Mouse (Mus musculus): ENCODE results near the gene Pitpnm2. TPM values are rescaled to one million over a fixed set of nuclear protein-coding genes. Genes with fewer than 3 reads are reported as not detected.

The Pitpnm2 gene
- 47.0 and 62.8 TPM in 2 replicates for polyA plus RNA-seq (2012; ENCODE audit: low replicate concordance)

DNA sequence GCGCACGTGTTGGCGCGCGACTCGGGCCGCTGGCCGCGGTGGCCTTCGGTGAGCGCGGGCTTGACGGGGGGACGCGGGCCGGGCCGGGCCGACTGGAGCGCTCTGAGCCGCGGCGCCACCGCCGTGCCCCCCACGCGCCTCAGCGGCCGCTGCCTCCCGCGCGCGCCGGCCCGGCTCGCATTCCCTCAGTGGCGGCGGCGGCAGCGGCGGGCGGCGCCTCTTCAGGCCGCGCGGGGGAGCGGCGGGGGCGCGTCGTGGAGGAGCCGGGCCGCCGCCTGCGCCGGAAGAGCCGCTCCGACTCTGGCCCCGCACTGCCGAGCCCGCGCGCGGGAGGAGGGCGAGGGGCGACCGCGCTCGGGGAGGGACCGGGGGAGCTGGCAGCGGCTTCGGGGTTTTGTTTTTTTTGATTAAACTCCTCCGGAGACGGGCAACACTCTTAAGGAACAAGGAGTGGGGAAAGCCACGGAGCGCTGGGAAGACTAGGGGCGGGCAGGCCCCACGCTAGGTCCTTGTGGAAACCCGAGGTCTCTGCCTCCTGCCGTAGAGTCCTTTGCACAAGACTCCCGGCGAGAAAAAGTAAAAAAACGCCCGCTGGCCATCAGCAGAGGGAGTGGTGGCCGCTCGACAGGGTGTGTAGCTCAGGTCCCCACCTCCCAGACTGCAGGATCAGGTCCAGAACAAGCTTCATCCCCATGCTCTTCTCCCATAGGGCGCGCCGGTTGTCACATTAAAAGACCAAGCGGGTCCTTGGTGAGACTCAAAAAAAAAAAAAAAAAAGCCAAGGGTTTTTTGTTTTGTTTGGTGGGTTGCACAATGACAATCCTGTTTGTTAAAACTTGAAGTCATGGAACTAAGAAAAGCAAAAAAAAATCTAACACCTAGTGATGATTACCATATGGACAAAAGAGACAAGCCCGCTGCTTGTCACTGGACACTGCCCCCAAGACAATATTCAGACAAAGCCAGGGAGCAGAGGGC, at the start of gene Pitpnm2:
TSS of gene Pitpnm2 (minus strand) at position 147 of the 978 bp plus-strand sequence.

DNA sequence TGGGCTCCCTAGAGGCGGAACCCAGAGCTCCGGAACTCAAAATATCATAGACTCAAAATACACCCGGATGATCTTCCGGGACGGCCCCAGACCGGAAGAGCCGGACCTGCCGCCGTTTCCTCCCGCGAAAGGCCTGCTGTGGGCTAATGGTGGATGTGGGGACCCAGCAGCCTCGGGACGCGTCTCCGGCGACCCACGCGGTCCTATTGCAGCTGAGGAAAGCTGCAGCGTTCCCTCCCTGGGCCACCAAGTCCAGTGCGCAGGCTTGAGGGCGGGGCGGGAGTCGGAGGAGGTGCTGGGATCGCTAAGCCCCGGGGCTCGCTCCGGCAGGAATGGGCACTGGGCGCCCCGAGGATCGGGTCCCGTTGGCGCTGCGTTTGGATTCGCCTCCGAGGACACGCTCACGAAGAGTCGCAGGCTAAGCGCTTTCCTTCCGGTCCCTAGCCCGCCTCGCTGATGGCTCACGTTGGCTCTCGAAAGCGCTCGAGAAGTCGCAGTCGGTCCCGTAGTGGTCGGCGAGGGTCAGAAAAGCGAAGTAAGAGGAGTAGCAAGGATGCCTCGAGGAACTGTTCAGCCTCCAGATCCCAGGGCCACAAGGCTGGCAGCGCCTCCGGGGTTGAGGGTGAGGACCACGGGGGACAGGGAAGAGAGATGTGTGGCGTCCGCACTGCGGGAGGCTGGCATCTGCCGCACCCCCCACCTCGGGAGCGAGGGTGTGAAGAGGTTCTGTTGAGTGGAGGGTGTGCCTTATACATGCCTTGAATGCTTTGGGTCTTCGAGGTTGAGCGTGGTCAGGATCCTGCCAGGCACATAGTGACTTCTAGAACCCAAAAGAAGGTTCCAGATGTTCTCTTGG, 133.3 kb downstream of the Pitpnm2 start, which contains the start of gene Arl6ip4:
TSS of gene Arl6ip4 (plus strand) at position 100 of the 856 bp plus-strand sequence.

DNA sequence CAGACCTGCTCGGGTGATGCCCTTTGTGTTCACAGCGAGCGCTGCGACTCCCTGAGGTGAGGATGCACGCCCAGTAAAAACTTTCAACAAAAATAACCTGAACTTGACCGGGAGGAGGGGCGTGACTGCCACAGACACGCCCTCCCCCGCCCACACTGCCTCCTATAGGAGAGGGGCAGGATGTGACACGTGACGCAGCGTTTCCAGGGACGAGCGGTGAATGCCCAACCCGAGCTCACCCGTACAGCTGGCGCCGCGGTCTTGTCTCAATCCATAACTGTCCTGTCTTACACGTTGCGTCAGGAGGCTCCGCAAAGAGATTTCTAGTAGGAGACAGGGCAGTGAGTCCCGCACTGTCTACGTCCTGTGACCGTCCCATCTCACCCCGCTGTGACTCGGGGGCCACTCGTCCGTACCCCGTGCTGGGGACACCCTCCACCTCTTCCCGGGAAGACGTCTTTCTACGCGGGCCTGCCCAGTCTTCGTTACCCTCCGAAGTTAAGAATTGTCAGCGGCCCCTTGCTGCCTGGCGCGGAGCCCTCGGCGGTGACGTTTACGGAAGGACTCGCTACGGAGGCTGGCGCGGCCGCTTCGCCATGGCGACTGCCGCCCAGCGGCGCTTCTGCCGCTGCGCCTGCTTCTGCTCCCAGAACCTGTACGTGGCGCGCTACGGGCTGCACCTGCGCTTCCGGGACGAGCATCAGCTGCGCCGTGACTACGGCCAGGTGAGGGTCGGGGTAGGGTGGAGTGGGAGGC, 137.6 kb downstream of the Pitpnm2 start, which contains the start of gene Ogfod2:
TSS of gene Ogfod2 (plus strand) at position 556 of the 756 bp plus-strand sequence.

DNA sequence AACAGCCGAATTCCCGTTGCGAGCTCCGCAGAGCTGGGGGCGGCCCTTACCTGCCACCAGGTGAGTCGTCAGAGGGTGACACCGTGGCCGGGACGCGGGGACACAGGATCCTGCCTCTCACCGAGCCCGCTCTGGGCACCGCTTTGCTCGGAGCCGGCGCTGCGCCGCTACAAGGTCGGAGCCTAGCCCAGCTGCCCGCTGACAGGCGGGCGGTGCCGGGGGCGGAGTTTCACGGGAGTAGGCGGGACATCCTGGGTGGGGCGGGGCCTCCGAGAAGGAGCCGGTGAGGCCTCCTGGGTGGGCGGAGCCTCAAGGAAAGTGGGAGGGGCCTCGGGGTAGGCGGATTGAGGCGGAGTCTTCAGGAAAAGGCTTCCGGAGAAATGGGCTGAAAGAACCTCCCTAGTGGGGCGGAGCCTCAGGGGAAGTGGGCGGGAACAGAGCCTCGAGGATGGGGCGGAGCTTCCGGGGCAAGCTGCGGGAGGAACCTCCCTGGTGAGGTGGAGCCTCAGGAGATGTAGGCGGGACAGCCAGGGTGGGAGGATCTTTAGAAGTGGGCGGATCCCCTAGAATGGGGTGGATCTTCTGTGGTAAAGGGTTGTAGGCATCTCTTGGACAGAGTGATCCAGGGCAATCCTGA, 153.8 kb downstream of the Pitpnm2 start, which contains the start of gene Abcb9:
TSS of gene Abcb9 (minus strand) at position 203 of the 637 bp plus-strand sequence.

Other genes with a start within 250 kb of the Pitpnm2 start
- 265 and 408 TPM in 2 replicates for gene Vps37b, start 217.5 kb downstream of the Pitpnm2 start, polyA plus RNA-seq (2012; ENCODE audit: low replicate concordance)
- 16.0 and 26.3 TPM in 2 replicates for gene Abcb9, start 154.0 kb downstream of the Pitpnm2 start, polyA plus RNA-seq (2012; ENCODE audit: low replicate concordance)
- 54.6 and 96.2 TPM in 2 replicates for gene Ogfod2, start 137.5 kb downstream of the Pitpnm2 start, polyA plus RNA-seq (2012; ENCODE audit: low replicate concordance)
- 83.4 and 85.2 TPM in 2 replicates for gene Arl6ip4, start 133.7 kb downstream of the Pitpnm2 start, polyA plus RNA-seq (2012; ENCODE audit: low replicate concordance)
- gene Mphosph9, start 78.2 kb upstream of the Pitpnm2 start, polyA plus RNA-seq (2012; ENCODE audit: low replicate concordance), result 7.0 and 12.1 TPM in 2 replicates
- gene 2810006K23Rik, start 78.3 kb upstream of the Pitpnm2 start, polyA plus RNA-seq (2012; ENCODE audit: low replicate concordance), result 1.3 and 5.2 TPM in 2 replicates
- gene Cdk2ap1, start 113.3 kb upstream of the Pitpnm2 start, polyA plus RNA-seq (2012; ENCODE audit: low replicate concordance), result 211 and 306 TPM in 2 replicates
- gene Sbno1, start 176.2 kb upstream of the Pitpnm2 start, polyA plus RNA-seq (2012; ENCODE audit: low replicate concordance), result 7.6 and 10.7 TPM in 2 replicates
- 106 and 213 TPM in 2 replicates for gene Kmt5a, start 190.2 kb upstream of the Pitpnm2 start, polyA plus RNA-seq (2012; ENCODE audit: low replicate concordance)
- gene Rilpl2, start 228.6 kb upstream of the Pitpnm2 start, polyA plus RNA-seq (2012; ENCODE audit: low replicate concordance), result 18.5 and 24.8 TPM in 2 replicates
- gene Snrnp35, start 233.4 kb upstream of the Pitpnm2 start, polyA plus RNA-seq (2012; ENCODE audit: low replicate concordance), result 6.7 and 7.4 TPM in 2 replicates

Measured in leukemia stem cell, adult 10-12 weeks (primary cell).